9 mouse cellular contexts compared by ENCODE assay signal in genomic region chr4:89485981-89486531, GRCm38 (mm10).
A peak's percentile ranks its signal among the peaks of the same experiment; 100 is the strongest.
DNase-seq lines count a peak whose midpoint lies in the region; ATAC-seq lines count a peak whose summit lies in the region.
"Had no signal": no experiment of that assay in that cellular context is flagged by ENCODE, and none has a peak within 500 bp of the region (broad histone marks: within the 10 kb centered on the region; RNA-seq: fewer than 3 reads in every experiment).

No protein-coding gene starts in this region.

- no peak overlapping the region for H3K4me3 ChIP-seq in liver, embryonic 15.5 days (replicated peaks)
- no peak overlapping the region for H3K4me3 ChIP-seq in stomach, embryonic 16.5 days (replicated peaks; ENCODE audit: low read length)
- H3K4me3 ChIP-seq in forebrain, embryonic 16.5 days (replicated peaks; ENCODE audit: low read length), result no peak overlapping the region
- H3K4me3 ChIP-seq: myocyte had no signal

- peak overlapping the region; percentile 31 for H3K4me2 ChIP-seq in liver, embryonic 15.5 days
- no peak overlapping the region for H3K4me2 ChIP-seq in stomach, embryonic 16.5 days (ENCODE audit: low read depth, low read length)
- no peak overlapping the region for H3K4me2 ChIP-seq in forebrain, embryonic 16.5 days (ENCODE audit: low read length)

- H3K36me3 ChIP-seq in liver, embryonic 15.5 days (replicated peaks), result no peaks in the 10 kb centered on the region
- no peaks in the 10 kb centered on the region for H3K36me3 ChIP-seq in stomach, embryonic 16.5 days (ENCODE audit: control insufficient read depth, insufficient read depth, low read length)
- no peaks in the 10 kb centered on the region for H3K36me3 ChIP-seq in forebrain, embryonic 16.5 days (ENCODE audit: control insufficient read depth, insufficient read depth)

- H3K9me3 ChIP-seq in liver, embryonic 15.5 days (replicated peaks), result no peaks in the 10 kb centered on the region
- H3K9me3 ChIP-seq in stomach, embryonic 16.5 days (replicated peaks; ENCODE audit: control insufficient read depth, low read length), result no peaks in the 10 kb centered on the region
- H3K9me3 ChIP-seq in forebrain, embryonic 16.5 days (ENCODE audit: control insufficient read depth, low read length), result no peaks in the 10 kb centered on the region

- no peaks in the 10 kb centered on the region for H3K27me3 ChIP-seq in liver, embryonic 15.5 days
- no peaks in the 10 kb centered on the region for H3K27me3 ChIP-seq in stomach, embryonic 16.5 days (ENCODE audit: control insufficient read depth, insufficient read depth, low read length)
- H3K27me3 ChIP-seq in forebrain, embryonic 16.5 days (replicated peaks; ENCODE audit: control insufficient read depth, insufficient read depth, low read length), result no peaks in the 10 kb centered on the region

- peak; percentile 49 to 76 for DNase-seq in heart, adult 18-20 months
- no peak for DNase-seq in heart, postnatal 4 days
- peak; percentile 73 for DNase-seq in Muller cell, postnatal 12 days (ENCODE audit: inconsistent ontology term)
- no peak for DNase-seq in frontal cortex, postnatal 10 days (ENCODE audit: low spot score in 2 of 2)

- peak; percentile 95 for ATAC-seq in inflammation-experienced regulatory T-cells, adult 6 months
- ATAC-seq in liver, embryonic 15.5 days (ENCODE audit: insufficient read depth), result peak; percentile 89
- peak; percentile 66; the same call in 1 of the 2 replicates for ATAC-seq in stomach, embryonic 16.5 days (ENCODE audit: insufficient read depth, low FRiP score)
- no peak for ATAC-seq in forebrain, embryonic 16.5 days

- 7% methylated on average over 11 of the region's 11 CpGs for WGBS in liver, embryonic 15.5 days (ENCODE audit: insufficient replicate concordance)
- 24% methylated on average over 11 of the region's 11 CpGs for WGBS in stomach, embryonic 16.5 days
- 47% methylated on average over 11 of the region's 11 CpGs for WGBS in forebrain, embryonic 16.5 days

- H3K9ac ChIP-seq in liver, embryonic 15.5 days, result no peak overlapping the region
- no peak overlapping the region for H3K9ac ChIP-seq in stomach, embryonic 16.5 days (ENCODE audit: low read length)
- no peak overlapping the region for H3K9ac ChIP-seq in forebrain, embryonic 16.5 days (replicated peaks; ENCODE audit: low read depth, low read length)

- peaks cover 25% of the 10 kb centered on the region for H3K4me1 ChIP-seq in liver, embryonic 15.5 days (replicated peaks)
- H3K4me1 ChIP-seq in stomach, embryonic 16.5 days (ENCODE audit: control insufficient read depth, insufficient read depth, low read length), result no peaks in the 10 kb centered on the region; the same call in 1 of the 2 replicates
- no peaks in the 10 kb centered on the region for H3K4me1 ChIP-seq in forebrain, embryonic 16.5 days (replicated peaks; ENCODE audit: control insufficient read depth, insufficient read depth, low read length)

- peak overlapping the region; percentile 55; the same call in 1 of the 2 replicates for H3K27ac ChIP-seq in liver, embryonic 15.5 days (replicated peaks)
- no peak overlapping the region for H3K27ac ChIP-seq in stomach, embryonic 16.5 days (ENCODE audit: low read length)
- H3K27ac ChIP-seq in forebrain, embryonic 16.5 days (ENCODE audit: low read length), result no peak overlapping the region

Comparison
In these comparisons a context has a peak if more than half of its experiments do, and no peak if none do; other contexts are left out.
1. DNase-seq: peak in heart, adult 18-20 months (2 of 2) and Muller cell, postnatal 12 days (single experiment); none in heart, postnatal 4 days (single experiment) and frontal cortex, postnatal 10 days (0 of 2).